Mouse (Mus musculus) lung, adult 2 months (tissue): ENCODE measurements around the gene Sdr42e1.

ENCODE experiments used
- CTCF ChIP-seq: fragments of 200-500 bp; IDR thresholded peaks from 2 replicates; pipeline ENCODE4 v1.5.1; 2011; ENCODE audit warnings: mild to moderate bottlenecking, low read length, control low read depth; ENCODE audit not compliant: insufficient read depth
- POLR2A ChIP-seq: fragments of 200-500 bp; IDR thresholded peaks from 2 replicates; pipeline ENCODE4 v1.6.1; 2011; ENCODE audit warnings: low read depth, mild to moderate bottlenecking, control low read depth, low read length, borderline replicate concordance; ENCODE audit errors: extremely low read depth

- TF ChIP-seq CTCF (no peak), POLR2A (no peak)
Measured at GRCm38 (mm10) chr8:117627096-117627495, 46.4 kb downstream of the Sdr42e1 start.
